Mouse (Mus musculus) ES-Bruce4 (cell line): ENCODE measurements at regions not wholly inside any gene's neighbourhood (a gene's known extent, or its start where the extent isn't known, plus 50 kb on each side); places are given as distances from the start of the nearest gene placed in this dataset.

Experiments used
- CTCF ChIP-seq: IDR thresholded peaks from one replicate; pipeline ENCODE4 v1.8.1; 2011; ENCODE audit warnings: low read depth, low read length
- POLR2A ChIP-seq: IDR thresholded peaks from one replicate; pipeline ENCODE4 v1.8.1; 2011; ENCODE audit warnings: low read length; ENCODE audit not compliant: insufficient read depth

DNA sequence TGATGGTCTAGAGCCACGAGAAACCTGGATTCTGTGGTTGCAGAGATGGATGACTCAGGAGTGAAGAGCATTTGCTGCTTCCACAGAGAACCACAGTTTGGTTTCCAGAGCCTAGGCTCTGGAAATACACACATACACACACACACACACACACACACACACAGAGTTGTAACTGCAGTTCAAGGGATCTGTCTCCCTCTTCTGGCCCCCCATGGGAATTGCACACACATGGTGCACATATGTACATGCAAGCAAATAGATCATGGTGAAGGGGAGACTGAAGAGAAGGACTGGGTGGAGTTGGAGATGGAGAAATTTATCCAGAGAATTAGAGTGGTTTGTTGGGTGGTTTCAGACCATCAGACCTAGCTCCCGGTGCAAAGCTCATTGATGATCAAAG, 252.6 kb downstream of the Gm4791 start:
- TF ChIP-seq CTCF (no peak), POLR2A (no peak)
